Mouse (Mus musculus) cortical plate, adult 2 months (tissue): ENCODE data around the gene 9530003J23Rik. TPM values are rescaled to one million over a fixed set of nuclear protein-coding genes. Genes with fewer than 3 reads are reported as not detected.
"Not testable (repeated sequence)": the region's sequence is repeated elsewhere in the genome, so short reads cannot be mapped to it uniquely, and the experiment has no call there.

ENCODE experiments used
- H3K27ac ChIP-seq: fragments of 200-500 bp; 2 replicates; pipeline ENCODE4 v1.5.1; 2012; ENCODE audit warnings: low read length, control low read depth, inconsistent platforms; ENCODE audit not compliant: insufficient read depth
- H3K4me1 ChIP-seq: fragments of 200-500 bp; 2 replicates; pipeline ENCODE4 v1.6.1; 2011; ENCODE audit warnings: low read length; ENCODE audit not compliant: control insufficient read depth, insufficient read depth
- H3K4me3 ChIP-seq: fragments of 200-500 bp; 2 replicates; pipeline ENCODE4 v1.5.1; 2011; ENCODE audit warnings: mild to moderate bottlenecking, low read length, control low read depth; ENCODE audit not compliant: insufficient read depth
- CTCF ChIP-seq: fragments of 200-500 bp; IDR thresholded peaks from 2 replicates; pipeline ENCODE4 v1.5.1; 2011; ENCODE audit warnings: mild to moderate bottlenecking, control low read depth, low read length; ENCODE audit not compliant: insufficient read depth; ENCODE audit errors: extremely low read depth
- POLR2A ChIP-seq: fragments of 200-500 bp; IDR thresholded peaks from 2 replicates; pipeline ENCODE4 v1.6.1; 2011; ENCODE audit warnings: mild to moderate bottlenecking, low read length, control low read depth; ENCODE audit not compliant: insufficient read depth; ENCODE audit errors: extremely low read depth
- polyA plus RNA-seq: library from polyadenylated mRNA; depleted of rRNA; stranded (reverse); fragments of >200 nt; gene quantifications from 2 replicates; pipeline ENCODE4 v1.2.3, GENCODE M21; 2012

9530003J23Rik gene
- polyA plus RNA-seq, 1 experiment, result not detected

DNA sequence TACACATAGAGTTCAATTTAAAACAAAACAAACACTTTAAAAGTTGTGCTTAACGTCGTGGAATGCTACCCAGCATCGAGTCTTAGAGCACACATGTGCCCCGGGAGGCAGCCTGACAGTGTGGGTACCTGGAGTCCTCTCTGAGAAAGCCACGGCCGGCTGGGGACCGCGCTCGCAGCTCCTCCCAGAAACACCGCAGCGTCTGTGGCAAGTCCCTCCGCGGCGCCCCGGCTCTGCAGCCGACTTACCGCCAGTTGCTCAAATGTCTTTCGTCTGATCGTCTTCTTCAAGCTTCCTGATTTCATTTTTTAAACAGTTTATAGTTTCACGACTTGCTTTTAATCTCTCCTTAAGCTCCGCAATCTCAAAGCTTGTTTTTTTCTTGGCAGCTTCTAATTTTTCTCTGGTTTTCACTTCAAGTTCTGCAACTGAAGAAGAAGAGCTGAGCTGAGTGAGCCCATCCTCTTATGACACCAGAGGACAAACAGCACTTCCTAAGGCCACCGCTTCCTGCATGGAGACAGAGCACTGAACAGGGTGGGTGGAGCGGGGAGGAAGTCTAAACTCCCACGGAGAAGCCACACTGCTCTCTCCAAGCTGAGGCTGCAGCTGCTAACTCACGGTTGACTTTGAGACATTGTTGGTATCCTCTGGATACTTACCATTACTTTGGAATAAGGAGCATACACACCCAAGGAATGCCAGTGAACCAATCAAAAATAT, 22.9 kb downstream of the 9530003J23Rik start:
- Histone ChIP-seq H3K4me3 (no peak overlapping the region), H3K27ac (no peak overlapping the region), H3K4me1 (no peaks in the 10 kb centered on the region)
- no peak for TF ChIP-seq POLR2A
- TF ChIP-seq CTCF, result no peak

DNA sequence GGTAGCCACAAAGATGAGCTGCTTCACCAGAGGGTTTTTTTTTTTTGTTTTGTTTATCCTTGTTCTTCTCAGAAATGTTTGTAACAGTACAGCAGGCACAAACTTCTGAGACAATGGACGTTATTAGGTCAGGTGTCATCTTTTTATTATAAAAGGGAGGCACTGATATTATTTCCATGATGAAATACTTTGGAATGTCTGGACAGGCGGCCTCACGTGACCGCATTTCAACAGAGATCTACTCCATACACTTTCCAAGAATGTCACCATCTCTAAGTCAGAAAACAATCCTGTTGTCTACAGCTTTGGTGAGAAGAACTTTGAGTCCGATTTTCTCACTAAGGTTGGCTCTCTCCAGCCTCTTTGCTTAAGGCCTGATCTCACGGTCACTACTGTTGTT, 27.5 kb downstream of the 9530003J23Rik start:
- Histone ChIP-seq H3K4me3 (no peak overlapping the region), H3K27ac (no peak overlapping the region), H3K4me1 (no peaks in the 10 kb centered on the region)
- no peak for TF ChIP-seq POLR2A
- no peak for TF ChIP-seq CTCF

DNA sequence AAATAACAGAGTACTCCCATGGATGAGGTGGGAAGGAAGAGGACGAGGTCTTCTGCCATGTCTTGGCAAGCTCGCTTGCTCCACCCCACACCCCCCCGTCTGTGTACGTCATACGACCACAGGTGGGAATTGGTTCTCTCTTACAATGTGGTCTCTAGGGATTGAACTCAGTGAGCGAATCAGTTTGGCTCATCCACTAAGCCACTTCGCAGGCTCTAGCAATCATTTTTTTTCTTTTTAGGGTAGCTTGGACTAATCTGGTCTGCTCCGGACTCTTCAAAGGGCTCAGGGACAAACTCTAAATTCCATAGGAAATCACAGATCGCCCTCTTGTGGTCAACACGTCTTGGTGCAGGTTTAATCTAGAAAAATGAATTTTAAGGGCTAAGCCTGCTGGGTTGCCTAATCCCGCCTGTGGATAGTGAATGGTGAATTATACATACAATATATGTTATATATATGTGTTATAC, 29.0 kb downstream of the 9530003J23Rik start:
- Histone ChIP-seq H3K4me3 (no peak overlapping the region), H3K4me1 (no peaks in the 10 kb centered on the region), H3K27ac (no peak overlapping the region)
- TF ChIP-seq POLR2A (no peak), CTCF (peak; percentile 61)

DNA sequence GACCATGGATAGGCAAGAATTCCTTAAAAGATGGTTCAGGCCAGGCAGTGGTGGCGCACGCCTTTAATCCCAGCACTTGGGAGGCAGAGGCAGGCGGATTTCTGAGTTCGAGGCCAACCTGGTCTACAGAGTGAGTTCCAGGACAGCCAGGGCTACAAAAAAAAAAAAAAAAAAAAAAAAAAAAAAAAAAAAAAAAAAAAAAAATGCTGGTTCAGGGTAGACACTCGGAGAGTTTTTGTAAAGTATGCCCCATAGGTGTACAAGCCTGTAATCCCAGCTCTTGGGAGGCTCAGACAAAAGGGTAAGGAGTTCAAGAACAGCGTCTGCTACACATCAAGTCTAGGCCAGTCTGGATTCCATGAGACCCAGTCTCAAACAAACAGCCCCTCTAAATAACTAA, 29.7 kb downstream of the 9530003J23Rik start:
- not testable (repeated sequence) for H3K4me1 ChIP-seq, H3K27ac ChIP-seq, H3K4me3 ChIP-seq

DNA sequence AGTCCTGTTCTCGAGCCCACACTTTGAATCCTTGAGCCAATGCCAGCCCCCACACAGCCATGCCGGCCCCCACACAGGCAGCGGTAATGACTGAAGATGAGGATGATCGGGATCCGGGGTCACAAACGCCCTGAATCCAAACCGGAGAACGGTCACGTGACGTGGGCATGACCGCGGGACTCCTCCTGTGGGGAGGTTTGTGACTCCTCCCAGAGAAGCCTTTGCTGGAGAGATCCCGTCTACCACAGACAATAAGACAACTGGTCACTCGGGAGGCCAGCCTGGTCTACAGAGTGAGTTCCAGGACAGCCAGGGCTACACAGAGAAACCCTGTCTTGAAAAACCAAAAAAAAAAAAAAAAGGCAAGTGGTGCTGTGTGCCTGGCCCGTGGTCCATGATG, 30.3 kb downstream of the 9530003J23Rik start:
- no peak overlapping the region for H3K27ac ChIP-seq

DNA sequence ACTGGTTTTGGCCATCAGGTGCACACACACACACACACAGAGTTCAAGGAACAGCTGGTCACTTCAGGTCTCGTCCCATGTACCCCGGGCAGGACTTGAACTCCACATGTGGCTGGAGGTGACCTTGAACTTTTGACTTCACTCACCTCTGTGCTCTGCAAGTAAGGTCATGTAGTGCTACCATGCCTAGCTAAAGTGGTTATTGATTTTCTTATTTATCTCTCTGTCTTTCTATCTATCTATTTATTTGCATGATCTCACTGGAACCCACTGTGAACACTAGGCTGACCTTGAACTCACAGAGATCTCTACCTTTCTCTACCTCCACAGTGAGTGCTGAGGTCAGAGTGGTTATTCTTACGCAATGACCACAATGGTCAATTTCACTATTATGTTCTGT, 32.4 kb downstream of the 9530003J23Rik start:
- Histone ChIP-seq H3K4me1 (no peaks in the 10 kb centered on the region), H3K27ac (no peak overlapping the region), H3K4me3 (no peak overlapping the region)
- TF ChIP-seq POLR2A (no peak), CTCF (no peak)

More for the DNA sequence above, 30.3 kb downstream of the 9530003J23Rik start:
- no peak overlapping the region for H3K4me3 ChIP-seq
- no peaks in the 10 kb centered on the region for H3K4me1 ChIP-seq
- TF ChIP-seq POLR2A (no peak), CTCF (no peak)

DNA sequence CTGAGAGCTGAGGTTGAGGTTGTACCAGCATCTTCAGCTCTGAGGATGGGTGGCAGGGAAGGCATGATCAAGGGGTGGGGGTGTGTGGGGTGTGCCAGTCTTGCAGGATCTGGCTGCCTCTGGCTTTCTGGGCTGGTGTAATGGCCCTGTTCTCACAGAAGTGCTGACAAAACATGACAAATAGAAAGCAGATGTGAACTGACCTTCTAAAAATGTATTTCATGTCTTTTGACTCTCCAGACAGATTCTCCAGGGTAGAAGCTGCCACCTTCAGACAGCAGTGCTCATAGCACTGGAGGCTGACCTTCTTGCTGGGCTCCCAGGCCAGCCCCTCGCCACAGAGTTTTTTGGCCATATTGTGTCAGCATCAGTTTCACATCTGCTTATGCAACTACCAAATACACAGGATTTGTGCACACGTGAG, 34.9 kb downstream of the 9530003J23Rik start:
- no peak overlapping the region for H3K27ac ChIP-seq
- TF ChIP-seq CTCF (no peak), POLR2A (no peak)
- H3K4me1 ChIP-seq, result no peaks in the 10 kb centered on the region
- no peak overlapping the region for H3K4me3 ChIP-seq

DNA sequence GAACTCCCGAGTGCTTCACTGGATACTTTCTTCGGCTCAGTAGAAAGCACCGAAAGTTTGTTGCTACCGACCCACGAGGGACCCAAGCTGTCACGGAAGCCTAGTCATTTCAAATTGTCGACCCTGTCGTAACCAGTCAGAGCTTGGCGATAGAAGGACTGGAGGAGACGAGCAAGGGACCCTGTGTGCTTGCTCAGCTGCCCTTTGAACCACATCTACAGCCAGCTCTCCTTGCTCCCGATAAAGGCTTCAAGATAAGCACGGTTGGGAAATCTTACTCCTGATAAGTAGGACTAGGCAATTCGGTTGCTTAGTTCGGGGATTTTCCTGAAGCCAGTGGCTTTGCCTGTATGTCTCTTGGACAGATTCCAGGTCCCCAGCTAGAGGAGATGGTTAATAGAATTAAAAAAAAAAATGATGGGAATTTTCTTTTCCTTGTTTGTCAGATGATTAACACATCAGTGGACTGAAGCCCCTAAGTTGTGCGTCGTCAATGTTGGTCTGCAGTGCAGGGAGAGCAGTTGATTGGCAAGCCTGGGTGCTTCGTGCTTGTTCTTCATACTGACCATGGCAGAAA, 35.4 kb downstream of the 9530003J23Rik start:
- no peak overlapping the region for H3K4me3 ChIP-seq
- no peaks in the 10 kb centered on the region for H3K4me1 ChIP-seq
- H3K27ac ChIP-seq, result no peak overlapping the region
- no peak for TF ChIP-seq POLR2A
- no peak for TF ChIP-seq CTCF

DNA sequence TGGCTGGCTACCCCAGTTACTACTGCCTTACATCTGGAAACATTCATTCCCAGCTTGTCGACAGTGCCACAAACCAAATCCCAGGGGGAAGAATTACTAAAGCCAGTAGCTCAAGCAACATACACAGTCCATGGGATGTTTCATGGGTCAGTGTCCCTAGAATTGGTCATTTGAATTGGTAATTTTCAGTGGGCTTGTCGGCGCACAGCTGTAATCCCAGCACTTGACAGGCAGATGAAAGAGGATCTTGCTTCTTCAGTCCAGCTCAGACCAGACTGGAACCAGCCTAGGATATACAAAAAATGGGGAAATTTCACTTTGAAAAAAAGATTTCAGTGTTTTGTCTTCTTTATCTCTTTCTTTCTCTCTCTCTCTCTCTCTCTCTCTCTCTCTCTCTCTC, 38.8 kb downstream of the 9530003J23Rik start:
- H3K4me3 ChIP-seq, result no peak overlapping the region

DNA sequence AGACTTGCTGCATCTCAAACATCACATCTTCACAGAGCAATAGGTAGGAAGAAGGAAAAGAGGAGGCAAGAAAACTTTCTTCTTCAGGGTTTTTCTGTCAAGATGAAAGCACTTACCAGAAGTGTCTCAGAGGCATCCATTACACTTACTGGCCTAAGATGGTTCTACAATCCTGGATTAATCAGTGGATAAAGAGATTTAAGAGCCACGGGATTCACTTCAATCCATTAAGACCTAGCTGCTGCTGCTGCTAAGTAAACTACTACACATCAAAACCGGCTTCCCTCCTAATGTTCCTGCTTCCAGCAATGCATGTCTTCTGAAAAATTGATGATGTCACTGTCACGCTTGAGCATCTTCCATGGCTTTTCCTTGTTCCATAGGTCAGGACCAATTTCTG, 41.8 kb downstream of the 9530003J23Rik start:
- TF ChIP-seq CTCF, result no peak
- no peak for TF ChIP-seq POLR2A
- no peak overlapping the region for H3K4me3 ChIP-seq
- no peak overlapping the region for H3K27ac ChIP-seq
- H3K4me1 ChIP-seq, result no peaks in the 10 kb centered on the region

More for the DNA sequence above, 38.8 kb downstream of the 9530003J23Rik start:
- Histone ChIP-seq H3K4me1 (no peaks in the 10 kb centered on the region), H3K27ac (no peak overlapping the region)
- no peak for TF ChIP-seq POLR2A
- TF ChIP-seq CTCF, result no peak

DNA sequence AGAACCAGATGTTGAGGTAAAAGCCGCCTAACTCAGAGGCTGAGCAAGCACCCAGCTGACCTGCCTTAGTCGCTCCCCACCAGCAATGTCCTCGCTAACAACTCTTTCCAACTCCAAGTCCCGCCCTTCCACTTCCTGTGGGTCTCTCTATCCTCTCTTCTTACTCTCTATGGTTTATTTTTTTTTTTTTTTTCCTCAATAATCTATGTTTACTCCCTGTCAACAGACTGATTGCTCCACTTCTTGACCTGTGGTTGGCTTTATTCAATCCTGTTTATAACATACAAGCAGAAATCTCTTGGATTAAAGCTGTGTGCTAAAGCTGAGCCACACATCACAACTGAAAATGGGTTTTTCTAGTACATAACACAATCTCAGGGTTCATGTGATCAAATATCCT, 42.8 kb downstream of the 9530003J23Rik start:
- no peak for TF ChIP-seq CTCF
- TF ChIP-seq POLR2A, result no peak
- H3K4me3 ChIP-seq, result no peak overlapping the region
- H3K27ac ChIP-seq, result no peak overlapping the region
- H3K4me1 ChIP-seq, result no peaks in the 10 kb centered on the region
